Mouse (Mus musculus): ENCODE results near the gene Ascl3.
A peak's percentile ranks its signal among the peaks of the same experiment; 100 is the strongest.

Ascl3 gene

GRCm38 (mm10) chr7:109710069-109710468, 21.5 kb downstream of the Ascl3 start:
- no peak for DNase-seq (ENCODE audit: low read depth, low spot score)

- no peak for DNase-seq (ENCODE audit: low read depth, low spot score)
Observed at GRCm38 (mm10) chr7:109708961-109709382, 22.6 kb downstream of the Ascl3 start.

- no peak for DNase-seq (ENCODE audit: low read depth, low spot score)
Observed at GRCm38 (mm10) chr7:109707023-109707785, 24.3 kb downstream of the Ascl3 start.

DNA sequence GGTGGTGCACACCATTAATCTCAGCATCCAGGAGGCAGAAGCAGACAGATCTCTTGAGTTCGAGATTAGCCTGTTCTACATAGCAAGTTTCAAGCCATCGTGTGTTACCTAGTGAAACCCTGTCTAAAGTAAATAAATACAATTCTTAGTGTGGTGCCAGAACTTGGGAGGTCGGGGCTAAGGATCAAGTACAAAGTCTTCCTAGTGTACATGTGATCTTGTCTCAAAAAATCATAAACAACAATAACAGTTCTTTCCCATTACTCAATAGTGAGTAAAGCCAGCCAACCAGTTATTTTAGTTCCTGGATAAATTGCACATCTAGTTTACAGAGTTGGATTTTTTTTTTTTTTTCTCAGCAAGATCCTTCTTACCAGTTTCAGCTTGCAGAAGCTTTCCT, 27.1 kb downstream of the Ascl3 start:
- no peak for DNase-seq (ENCODE audit: low read depth, low spot score)

- no peak for DNase-seq (ENCODE audit: low read depth, low spot score)
Observed at GRCm38 (mm10) chr7:109704016-109704377, 27.5 kb downstream of the Ascl3 start.

- DNase-seq (ENCODE audit: low read depth, low spot score) = peak; percentile 73
Observed at GRCm38 (mm10) chr7:109703190-109704015, 28.1 kb downstream of the Ascl3 start, which contains the start of the genes St5 and Akip1. TSS of gene St5 (minus strand) at chr7:109703605. TSS of gene Akip1 (plus strand) at chr7:109703690.

GRCm38 (mm10) chr7:109702721-109703120, 28.8 kb downstream of the Ascl3 start:
- no peak for DNase-seq (ENCODE audit: low read depth, low spot score)

GRCm38 (mm10) chr7:109700213-109700612, 31.3 kb downstream of the Ascl3 start:
- no peak for DNase-seq (ENCODE audit: low read depth, low spot score)

DNA sequence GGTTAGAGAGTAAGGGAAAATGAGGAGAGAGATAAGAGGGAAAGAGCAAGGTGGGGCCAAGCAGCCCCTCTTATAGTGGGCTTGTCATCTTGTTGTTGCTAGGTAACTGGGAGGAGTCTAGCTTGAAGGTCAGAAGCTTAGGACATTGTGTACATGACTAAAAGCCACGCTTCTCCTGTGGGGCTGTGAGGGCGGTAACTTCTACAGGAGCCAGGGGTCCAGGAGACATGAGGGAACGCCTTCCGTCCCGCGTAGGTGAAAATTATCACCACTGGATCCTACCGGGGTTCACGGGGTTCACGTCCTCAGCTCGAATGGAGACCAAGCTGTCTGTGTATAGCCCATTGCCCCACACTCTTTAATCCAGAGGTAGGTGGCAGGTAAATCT, 36.2 kb downstream of the Ascl3 start:
- no peak for DNase-seq (ENCODE audit: low read depth, low spot score)

- DNase-seq (ENCODE audit: low read depth, low spot score) = no peak
Observed at GRCm38 (mm10) chr7:109694576-109695338, 36.8 kb downstream of the Ascl3 start.

DNA sequence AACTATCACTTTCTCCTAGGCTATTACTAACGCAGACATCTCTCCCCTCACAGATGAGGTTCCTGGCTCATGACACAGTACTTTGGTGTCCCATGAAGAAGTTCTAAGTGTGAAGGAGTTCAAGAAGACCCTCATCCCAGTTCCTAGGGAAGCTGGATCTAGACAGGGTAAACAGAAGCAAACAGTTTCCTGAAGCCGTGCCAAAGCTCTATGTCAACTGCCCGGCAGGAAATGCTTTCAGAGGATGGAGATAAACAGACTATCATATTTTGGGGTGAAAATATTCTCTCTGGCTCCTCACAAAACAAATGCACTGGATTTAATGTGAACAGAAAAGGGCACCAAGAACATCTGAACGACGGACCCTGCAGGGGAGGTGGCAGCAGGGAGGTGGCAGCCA, 40.6 kb downstream of the Ascl3 start:
- no peak for DNase-seq (ENCODE audit: low read depth, low spot score)

- no peak for DNase-seq (ENCODE audit: low read depth, low spot score)
Observed at GRCm38 (mm10) chr7:109690101-109690500, 41.4 kb downstream of the Ascl3 start.

DNA sequence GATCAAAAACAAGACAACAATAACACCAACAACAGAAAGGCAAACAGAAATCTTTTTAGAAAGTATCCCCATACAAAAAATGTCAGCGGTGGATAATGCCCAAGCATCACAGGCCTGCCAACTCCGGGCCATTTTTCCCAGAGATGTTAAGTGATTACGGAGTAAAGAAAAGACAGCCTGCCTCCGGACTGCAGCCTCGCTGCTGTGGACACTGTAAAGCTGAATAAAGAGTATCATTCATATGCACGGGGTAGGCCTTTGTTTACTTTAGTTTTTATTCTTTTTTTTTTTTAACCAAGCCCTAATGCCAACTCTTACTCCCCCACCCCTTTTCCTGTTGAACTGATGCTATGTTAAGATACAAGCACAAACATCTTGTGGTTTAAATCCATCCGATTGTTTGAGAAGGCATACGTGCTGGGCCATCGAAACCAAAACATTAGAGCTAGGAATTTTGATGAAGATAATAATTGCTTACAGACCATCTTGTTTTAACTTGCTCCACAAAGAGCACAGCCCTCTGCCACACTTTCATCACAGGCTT, 44.9 kb downstream of the Ascl3 start:
- DNase-seq (ENCODE audit: low read depth, low spot score) = no peak

DNA sequence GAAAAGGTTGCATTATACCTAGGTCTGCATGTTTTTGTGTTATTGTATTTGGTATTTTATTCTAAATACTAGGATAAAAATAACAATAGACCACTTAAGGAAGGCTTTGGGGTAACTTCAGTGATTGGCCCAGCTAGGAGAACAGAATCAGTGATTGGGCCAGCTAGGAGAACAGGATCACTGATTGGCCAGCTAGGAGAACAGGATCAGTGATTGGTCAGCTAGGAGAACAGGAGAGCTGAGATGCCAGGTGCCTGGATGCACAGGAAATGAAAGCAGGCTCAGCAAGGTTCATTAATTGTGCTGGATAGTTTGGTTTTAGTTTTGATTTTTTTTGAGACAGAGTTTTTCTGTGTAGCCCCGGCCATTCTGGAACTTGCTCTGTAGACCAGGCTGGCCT, 50.6 kb downstream of the Ascl3 start:
- no peak for DNase-seq (ENCODE audit: low read depth, low spot score)

DNA sequence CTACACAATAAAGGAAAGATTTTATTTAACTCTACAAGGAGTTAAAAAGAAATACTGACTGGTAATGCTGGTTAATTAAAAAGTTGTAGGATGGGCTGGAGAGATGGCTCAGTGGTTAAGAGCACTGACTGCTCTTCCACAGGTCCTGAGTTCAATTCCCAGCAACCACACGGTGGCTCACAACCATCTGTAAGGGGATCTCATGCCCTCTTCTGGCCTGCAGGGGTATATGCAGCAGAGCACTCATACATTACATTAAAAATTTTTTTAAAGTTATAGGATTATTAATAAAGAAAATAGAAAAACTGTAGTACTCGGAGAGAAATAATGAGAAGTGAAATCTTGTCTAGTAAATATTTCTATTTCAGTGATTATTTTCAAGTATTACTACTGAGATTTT, 51.2 kb downstream of the Ascl3 start:
- no peak for DNase-seq (ENCODE audit: low read depth, low spot score)

All from brain, embryonic 18.5 days (tissue).